Mouse (Mus musculus): ENCODE data around the gene Ldlrad1.

Gene Ldlrad1

DNA sequence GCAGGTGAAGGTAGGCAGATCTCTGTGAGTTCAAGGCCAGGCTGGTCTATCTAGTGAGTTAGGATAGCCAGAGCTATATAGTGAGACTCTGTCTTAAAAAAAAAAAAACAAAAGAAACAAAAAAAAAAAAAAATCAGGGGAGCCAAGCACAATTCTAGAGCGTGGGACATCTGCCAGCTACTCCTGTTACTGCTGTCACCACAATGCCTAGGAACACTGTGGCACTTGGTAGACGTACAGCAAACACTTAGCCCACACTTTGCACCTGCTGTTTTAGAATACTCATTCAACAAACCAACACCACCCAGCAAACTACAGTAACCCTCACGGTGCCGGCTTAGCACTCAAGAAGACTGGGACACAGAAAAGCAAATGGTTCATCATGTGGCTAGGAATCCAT is 2.5 kb downstream of the Ldlrad1 start:
- peak; percentile 43 to 48 for DNase-seq (ENCODE audit: low spot score in 2 of 2)

DNA sequence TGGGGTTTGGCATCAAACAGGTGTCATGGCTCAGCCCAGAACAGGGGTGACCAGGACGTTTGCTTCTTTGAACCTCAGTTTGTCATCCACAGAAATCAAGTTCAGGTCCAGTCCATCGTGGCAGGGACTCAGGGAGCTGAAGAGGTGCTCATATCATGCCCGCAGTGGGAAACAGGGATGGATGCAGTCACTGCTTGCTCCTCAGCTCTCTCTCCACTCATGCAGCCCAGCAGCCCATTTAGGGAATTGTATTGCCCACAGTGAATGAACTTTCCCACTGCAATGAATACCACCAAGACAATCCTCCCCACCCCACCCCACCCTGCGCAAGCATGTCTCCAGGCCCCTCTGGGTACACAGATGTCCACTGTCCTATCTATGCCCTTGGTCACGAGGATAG is 3.0 kb downstream of the Ldlrad1 start:
- DNase-seq (ENCODE audit: low spot score in 2 of 2): no peak

DNA sequence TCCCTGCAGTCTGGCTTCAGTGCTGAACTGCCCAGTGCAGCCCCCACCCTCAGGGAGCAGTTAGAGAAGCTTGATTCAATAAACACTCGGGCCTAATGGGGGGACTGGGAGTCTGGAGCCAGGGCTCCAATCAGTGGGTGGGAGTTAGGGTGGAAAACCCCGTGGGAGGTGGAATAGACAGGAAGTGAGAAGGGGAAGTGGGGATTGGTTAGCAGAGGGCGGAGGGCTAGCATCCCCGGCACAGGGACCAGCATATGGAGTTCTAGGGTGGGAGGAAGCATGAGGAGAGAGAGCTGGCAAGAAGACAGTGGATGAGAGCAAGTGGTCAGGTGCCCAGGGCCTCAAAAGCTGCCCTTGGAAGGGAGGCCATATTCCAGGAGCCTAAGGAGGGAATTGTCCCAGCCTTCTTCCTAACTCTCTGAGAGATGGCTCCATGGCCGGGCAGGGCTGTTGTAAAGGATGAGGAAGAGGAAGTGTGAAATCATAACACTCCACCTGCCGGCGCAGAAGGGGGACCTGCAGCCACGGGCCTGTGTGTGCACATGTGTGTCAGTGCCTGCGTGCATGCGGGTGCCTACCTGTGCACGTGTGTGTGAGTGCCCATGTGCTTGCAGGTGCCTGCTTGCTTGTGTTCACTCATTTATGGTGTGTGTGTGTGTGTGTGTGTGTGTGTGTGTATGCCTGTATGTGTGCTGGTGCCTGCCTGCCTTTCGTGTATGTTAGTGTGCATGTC is 4.5 kb downstream of the Ldlrad1 start:
- DNase-seq (ENCODE audit: low spot score in 2 of 2): no peak

DNA sequence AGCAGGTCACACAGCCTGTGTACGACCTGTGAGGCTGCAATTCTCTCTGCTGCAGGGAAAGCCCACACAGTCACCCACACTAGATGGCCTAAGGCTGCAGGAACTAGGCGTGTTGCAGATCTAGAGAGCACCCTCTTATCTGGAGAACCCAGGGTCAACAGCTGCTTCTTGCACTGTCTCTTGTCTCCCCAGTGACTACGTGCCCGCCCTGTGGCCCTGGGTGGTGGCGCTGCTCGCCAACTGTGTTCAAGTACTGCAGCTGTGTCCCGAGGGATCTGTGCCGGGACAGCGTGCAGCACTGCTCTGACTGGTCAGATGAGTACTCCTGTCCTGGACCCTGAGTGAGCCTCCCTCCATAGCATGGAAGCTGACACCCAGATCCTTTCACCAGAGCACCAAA is 8.6 kb downstream of the Ldlrad1 start:
- no peak for DNase-seq (ENCODE audit: low spot score in 2 of 2)

DNA sequence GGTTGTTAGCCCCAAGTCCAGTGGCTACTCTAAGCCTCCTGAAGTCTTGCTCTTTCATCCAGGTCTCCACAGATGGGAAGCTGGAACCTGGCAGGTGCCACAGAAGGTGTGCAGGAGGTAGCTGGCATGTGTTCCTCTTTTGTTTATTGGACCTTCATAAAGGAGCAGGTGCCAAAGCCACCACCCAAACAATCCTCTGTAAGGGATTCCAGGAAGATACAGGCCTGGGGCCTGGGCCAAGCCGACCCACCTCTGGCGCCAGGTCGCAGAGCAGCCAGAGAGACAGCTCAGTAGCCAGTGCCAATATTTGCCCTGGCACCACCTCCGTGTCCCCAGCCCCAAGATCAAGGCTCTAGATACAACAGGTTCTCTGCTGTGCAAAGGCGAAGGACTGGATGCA is 12.5 kb downstream of the Ldlrad1 start:
- DNase-seq (ENCODE audit: low spot score in 2 of 2): no peak

DNA sequence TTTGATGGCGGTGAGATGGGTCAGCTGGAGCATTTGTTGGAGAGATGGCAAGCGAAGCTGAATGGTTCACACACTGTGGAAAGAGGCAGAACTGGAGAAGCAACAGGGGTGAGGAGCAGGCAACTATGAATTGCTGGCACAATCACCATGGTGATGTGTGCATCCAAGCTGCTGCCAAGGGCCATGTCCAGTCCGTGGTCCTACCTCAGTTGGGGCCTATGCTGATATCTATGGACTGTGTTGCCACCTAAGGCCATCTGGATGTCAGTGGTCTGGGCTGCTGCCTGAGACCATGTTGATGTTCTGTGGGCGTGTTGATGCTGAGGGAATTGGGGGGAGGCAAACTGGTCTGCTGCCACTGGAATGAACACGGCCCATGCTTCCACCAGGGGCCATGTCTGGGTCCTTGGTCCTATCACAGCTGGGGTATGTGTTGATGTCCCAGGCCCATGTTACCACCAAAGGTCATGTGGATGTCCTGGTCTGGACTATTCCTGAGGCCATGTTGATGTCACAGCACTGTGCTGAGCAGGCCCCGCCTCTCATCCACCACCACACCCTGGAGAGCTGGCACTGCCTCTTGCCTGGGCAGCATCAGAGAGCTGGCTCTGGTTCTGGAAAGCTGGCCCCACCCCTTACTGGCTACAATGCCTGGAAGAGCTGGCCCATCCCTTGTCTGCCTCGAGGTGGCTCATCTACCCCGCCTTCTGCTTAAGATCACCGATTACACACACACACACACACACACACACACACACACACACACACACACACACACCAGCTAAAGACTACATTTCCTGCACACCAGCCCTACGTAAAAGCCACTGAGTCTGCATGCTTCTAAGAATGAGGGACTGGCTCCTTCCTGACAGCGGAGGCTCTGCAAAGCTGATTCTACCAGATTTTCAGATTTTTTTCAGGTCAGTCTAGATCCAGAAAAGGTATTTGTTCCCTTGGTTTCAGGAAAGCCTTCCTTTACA is 14.5 kb downstream of the Ldlrad1 start:
- DNase-seq (ENCODE audit: low spot score in 2 of 2): no peak

DNA sequence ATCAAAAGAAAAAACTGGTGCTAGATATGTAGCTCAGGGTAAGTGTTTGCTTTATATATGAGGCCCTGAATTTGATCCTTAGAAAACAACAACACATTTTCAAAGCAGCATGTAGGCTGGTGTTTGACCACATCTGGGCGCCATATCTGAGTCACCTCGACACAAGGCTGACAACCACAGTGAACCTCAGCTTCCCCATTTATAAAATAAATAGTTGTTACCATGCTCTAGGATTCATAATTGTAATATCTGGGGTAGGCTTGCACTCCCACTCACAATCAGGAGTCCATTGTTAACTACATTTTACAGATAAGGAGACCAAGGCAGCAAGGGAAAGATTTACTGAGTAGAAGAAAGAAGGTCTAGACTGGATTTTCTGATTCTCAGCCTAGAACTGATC is 17.3 kb downstream of the Ldlrad1 start:
- DNase-seq (ENCODE audit: low spot score in 2 of 2): no peak

DNA sequence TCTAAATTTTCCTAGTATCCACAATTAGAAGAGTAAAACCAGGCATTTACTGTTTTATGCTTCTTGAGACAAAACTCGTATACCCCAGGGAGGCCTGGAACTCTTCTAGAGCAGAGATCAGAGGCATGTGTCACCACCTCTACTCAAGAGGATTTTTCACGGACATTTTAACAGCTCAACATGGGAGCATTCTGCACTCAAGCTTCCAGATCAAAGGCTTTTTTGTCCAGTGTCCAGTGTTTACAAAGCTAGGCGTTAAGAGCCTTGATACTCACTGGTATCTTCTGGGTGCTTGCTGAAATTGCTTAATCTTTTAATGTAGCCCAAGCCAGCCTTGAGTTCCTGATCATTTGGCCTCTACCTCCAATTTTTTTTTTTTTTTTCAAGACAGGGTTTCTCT is 23.2 kb downstream of the Ldlrad1 start:
- DNase-seq (ENCODE audit: low spot score in 2 of 2): no peak

DNA sequence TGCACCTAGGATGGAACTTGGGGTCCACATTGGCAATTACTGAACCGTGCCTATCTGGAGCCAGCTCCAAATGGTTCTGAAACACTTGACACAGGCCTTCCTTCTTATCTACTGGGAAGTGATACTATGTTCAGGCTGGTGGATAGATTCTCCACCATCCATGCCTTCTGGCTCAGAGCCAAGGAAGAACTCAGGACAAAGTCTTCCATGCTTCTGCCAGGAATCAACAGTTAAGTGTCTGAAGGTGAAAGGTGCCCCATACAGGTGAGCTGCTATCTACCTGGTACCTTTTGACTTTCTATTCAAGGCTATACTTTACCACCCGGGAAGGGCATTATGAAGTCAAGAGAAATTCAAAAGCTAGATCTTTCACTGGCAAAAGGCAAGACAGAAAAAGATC is 29.3 kb downstream of the Ldlrad1 start:
- no peak for DNase-seq (ENCODE audit: low spot score in 2 of 2)

DNA sequence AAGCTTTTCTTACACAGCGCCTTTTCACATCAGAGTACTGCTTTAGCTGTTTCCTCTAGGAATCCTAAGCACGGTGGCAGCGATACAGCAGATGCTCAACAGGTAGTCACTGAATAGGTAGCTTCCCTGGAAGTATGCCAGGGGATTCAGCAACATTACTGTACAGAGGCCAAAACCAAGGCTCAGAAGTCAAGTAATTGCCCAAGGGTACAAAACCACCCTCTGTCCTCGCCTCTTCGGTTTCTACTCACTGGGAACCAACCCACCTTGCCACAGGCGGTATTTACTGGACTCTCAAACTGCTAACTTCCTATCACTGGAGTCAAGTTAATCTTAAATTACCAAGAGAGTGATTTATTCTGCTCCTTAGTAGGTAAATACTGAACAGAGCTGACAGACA is 31.2 kb downstream of the Ldlrad1 start:
- DNase-seq (ENCODE audit: low spot score in 2 of 2): no peak

DNA sequence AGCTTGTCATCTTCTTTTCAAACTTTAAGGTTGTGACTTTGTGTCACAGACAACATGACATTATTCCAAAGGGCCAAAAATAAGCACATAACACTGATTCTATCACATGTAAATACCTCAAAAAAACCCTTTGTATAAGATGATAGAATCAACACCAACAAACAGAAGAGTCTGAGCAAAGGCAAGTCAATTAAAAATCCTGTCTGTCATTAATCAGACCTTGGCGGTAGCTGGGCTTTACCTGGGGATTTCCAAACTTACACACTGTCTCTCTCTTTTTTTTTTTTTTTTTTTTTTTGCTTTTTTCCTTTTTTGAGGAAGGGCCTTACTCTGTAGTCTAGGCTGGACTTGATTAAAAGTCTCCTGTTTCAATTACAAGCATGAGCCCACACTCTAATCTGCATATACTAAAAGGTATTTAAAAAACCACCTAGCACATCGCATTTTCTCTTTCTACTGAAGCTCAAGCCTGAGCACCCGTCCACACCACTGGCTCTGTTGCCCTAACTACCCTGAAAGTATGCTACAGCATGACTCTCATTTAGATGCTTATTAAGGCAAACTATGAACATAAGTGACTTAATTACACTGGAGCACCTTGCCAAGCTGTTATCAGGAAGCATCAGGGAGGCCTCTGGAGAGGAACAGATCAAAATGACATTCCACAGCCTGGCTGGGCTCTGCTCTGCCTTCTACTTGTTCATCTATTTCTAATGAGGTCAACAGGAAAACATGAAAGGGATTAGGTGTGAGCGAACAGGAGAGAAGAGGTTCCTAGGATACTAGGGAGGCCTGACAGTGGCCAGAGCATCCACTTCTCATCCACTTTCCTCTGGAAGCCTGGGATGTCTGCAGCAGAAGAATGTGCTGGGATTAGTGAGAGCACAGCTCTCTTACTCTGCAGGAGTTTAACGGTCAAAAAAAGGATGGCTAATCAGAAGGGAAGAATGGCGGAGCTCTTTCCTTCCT is 34.7 kb downstream of the Ldlrad1 start:
- DNase-seq (ENCODE audit: low spot score in 2 of 2): no peak

DNA sequence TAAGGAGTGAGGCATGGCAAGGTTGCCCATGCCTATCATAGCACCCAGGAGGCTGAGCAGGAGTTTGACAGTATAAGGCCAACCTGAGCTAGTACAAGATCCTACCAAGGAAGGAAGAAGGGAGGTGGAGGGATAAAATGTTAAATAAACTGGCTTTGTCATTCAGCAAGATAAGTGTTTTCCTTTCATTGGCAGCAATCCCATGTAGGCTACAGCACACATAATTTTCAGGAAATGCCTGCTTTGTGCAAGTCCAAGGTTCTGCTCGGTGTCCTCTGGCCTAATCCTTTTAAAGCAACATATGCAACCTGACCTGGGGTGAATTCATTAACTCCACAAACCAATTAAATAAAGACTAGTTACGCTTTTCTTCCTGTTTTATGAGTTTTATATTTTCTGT is 36.4 kb downstream of the Ldlrad1 start:
- no peak for DNase-seq (ENCODE audit: low spot score in 2 of 2)

DNA sequence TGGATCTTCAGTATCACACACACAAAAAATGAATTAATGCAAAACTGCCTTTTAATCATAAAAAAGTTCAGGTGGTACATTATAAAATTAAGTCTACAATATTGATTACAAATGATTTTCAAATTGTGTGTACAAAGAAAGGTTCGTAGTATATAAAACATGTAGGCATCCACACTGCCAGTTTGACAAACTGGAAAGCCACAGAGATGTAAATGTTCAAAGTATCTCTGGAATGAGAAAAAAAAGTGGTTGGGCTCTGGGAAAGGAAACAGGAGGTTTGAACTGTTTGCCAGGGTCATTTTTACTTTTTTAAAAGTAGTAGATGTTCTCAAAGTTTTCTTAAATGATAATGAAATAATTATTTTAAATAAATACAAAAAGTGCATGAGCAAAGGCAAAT is 37.1 kb downstream of the Ldlrad1 start:
- no peak for DNase-seq (ENCODE audit: low spot score in 2 of 2)

DNA sequence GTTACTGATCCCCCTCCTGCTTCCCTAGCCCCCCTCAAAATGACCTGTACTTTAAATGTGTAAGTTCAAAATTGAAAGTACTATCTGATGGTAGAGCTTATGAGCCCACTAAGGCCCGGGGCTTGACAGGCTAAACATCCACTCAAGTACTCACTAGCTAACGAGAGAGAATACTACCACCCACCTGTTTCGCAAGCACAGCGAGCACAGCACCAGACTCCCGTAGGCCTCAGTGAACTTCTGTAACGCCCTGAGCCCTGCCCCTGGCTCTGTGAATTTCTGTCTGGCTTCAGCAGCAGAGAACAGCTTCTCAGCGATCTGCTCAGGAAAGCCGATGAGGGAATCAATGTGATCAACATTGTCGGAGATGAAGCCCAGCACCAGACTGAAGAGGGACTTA is 38.1 kb downstream of the Ldlrad1 start:
- DNase-seq (ENCODE audit: low spot score in 2 of 2): no peak

DNA sequence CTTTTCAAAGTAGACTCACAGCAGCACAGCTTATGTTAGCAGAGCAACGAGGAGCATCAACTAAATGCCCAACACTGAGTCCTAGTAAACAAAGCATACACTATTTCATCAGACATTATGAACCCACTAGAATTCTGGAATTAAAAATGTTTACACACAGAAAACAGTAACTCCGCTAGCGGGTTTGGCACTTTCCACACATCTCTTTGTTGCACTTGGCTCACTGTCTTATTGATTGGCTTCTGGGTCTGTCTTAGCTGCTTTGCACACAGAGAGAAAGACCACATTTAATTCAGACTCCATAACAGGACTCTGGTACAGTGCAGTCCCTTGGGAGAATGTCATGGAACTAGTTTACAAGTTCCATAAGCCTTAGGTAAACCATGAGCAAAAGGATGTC is 39.1 kb downstream of the Ldlrad1 start:
- DNase-seq (ENCODE audit: low spot score in 2 of 2): no peak

DNA sequence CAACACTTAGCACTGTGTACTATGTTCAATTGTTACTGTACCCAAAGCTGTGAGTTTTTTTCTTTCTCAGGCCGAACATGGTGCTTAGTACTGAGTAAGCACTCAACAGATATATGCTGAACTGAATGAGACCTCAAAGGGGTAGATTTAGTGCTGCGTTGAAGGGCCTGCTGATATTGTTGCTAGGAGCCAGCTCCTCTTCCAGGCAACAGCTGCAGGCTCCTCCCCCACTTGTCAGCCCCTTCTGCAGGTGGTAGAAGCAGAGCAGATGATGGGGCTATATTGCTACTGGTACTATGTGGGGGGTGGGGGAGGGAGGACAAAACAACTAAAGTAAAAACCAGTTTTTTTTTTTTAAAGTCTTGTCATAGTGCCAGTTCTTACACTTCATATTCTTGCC is 40.5 kb downstream of the Ldlrad1 start:
- no peak for DNase-seq (ENCODE audit: low spot score in 2 of 2)

DNA sequence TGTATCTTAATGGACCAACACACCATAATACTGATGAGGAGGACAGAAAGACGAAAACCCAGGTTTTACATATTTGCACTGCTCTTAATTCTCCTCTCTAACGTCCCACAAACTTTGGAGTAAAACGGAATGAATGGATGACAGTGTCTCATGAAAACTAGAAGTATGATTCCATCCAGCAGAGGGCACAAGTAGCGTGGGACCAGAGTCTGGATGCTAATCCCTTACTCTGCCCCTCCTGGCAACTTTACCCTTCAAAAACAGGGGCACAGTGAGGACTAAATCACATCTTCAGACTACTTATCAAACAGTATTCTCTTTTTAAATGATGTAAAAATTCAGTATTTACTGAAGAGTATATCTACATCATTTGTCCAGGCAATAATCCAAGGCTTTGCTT is 41.5 kb downstream of the Ldlrad1 start:
- DNase-seq (ENCODE audit: low spot score in 2 of 2): peak in 1 of 2 experiments; percentile 50

DNA sequence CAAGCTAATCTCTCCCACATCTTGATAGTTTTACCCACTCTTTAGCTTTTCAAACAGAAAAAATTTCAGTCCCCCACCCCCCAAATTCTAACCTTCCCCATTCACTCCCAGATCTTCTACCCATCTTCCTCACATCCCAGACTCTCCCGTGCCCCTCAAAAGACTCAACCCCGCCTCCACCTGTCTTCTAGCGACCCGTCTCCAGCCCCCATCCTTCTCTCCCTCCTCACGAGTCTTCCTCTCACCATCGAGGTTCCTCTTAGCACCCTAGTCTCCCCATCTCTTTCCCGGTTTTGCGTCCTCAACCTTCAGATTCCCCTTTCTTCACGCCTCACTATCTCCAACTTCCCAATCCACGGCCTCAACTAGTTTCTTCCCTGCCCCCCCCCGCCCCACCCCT is 43.5 kb downstream of the Ldlrad1 start:
- no peak for DNase-seq (ENCODE audit: low spot score in 2 of 2)

DNA sequence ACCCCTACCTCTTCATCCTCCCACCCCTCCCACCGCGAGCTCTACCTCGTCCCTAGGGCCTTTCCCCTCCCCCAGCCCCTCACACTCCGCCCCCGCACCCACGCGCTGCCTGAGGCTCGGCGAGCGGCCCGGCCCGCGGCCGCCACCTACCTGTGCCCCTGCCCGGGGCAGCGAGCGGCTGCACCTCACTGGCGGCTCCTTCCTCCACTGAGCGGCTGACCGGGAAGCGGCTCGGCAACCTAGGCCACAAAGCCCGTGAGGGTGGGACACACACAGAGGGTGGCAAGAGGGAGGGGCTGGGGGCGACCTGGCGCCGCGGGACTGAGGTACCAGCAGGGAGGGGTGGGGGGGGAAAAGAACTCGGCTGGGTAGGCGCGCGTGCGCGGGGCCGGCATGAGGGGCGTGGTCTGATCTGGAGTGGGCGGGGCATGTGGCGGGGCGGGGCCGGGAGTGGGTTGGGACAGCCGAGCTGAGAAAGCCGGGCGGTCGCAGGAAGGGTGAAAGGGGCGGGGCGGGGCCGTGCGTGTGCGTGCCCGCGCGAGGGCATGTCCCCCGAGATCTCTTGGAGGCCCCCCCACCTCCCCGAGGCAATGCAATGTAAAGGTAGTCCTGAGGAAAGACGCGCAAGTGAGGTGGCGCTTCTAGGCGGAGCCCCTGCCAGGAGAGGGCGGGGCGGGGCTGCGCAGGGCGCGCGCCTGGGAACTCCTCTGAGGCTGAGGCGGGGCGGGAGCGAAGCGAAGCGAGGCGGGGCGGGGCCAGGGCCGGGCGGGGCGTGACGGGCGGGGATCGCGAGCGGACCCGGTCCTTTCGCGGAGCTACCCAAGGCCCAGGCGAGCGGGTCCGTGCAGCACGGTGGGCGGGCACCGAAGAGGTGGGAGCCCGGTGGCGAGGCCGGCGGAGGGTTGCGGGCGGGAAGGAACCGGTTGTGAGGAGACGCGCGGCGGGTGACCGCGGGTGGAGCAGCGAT is 44.4 kb downstream of the Ldlrad1 start, which contains the start of the genes Lrrc42 and Hspb11:
Lrrc42 (minus strand) TSS at position 408 of the 967 bp plus-strand sequence.
Hspb11 (plus strand) TSS at position 469 of the 967 bp plus-strand sequence.
- peak; percentile 88 to 89 for DNase-seq (ENCODE audit: low spot score in 2 of 2)

DNA sequence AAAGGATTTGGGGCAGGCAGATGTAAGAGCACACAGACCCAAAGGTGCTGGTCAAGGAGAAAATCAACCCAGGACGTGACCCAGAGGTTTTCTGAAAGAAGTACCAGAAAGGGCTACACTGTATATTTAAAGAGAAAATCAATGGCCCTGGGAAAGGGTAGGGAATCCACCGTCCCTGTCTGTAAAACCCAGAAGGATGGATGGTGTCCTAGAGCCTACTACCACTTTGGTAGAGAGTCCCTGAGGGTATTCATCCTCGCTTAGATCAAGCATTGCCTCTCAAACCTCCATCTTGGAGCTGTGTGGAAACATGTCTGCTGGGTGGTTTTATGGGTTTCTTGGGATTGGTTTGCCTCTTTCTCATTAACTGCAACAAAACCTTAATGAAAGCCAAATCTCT is 45.4 kb downstream of the Ldlrad1 start:
- peak in 1 of 2 experiments; percentile 11 for DNase-seq (ENCODE audit: low spot score in 2 of 2)
